Mouse (Mus musculus): ENCODE data around the gene Sh3yl1.

Gene Sh3yl1

DNA sequence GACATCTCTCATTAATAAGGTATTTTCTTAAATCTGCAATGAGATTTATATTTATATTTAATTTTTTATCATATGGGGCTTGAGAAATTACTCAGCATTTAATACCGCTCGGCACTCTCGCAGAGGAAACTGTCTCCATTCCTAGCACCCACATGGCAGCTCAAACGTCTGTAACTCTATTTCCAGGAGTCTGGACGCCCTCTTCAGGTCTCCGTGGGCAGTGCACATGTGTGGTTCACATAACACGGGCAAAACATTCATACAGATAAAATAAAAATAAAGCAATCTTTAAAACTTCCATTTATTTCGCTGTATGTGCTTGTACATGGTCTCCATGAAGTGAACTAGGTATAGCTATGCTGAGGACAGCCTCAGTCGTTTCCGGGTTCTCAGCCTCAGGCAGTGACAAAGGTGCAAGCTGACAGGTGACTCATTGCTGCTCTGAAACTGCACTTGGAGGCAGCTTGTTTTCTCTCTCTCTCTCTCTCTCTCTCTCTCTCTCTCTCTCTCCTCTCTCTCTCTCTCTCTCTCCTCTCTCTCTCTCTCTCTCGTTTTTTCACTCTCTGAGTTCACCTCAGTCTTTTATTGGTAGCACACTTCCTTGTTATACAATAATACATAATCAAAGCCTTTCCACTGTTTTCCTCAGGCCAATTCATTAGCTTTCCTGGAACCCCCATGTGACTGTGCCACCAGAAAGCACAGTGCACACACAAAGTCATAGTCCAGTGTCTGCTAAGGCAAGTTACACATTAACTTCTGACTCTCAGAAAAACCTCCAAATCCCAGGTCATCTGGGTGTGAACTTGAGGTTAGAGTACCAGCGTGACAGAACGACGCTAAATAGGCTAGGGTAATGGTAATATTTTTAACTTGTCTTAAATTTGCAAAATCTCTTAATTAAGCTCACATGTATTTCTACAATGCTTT is 31.9 kb downstream of the Sh3yl1 start:
- in situ Hi-C loops (cut with MboI, MseI) = no loop called here

DNA sequence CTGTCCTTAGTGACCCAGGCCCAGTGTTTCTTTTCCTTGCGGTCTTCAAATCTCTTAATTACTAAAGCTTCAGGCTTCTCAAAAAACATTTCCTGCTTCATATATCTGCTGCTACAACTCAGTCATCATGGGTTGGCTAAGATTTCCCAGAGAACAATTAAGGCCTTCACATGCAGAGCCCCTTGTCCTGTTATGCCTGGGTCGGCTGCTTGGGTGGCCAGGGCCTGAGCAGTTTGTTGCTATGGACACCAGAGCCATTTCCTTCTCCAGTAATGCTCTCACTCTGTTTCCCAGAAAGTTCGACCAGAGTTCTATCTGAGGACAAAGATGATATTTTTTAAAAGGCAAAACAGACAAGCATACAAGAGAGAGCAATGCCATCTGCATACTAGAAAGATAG is 32.7 kb downstream of the Sh3yl1 start:
- in situ Hi-C loops (cut with MboI, MseI) = no loop called here

DNA sequence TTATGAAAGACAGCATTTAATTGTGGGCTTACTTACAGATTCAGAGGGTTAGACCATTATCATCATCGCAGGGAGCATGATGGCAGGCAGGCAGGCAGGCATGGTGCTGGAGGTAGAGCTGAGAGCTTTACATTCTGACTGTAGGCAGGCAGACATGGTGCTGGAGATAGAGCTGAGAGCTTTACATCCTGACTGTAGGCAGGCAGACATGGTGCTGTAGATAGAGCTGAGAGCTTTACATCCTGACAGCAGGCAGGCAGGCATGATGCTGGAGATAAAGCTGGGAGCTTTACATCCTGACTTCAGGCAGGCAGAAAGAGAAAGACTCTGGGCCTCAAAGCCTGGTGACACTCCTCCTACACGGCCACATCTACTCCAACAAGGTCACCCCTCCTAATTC is 59.2 kb downstream of the Sh3yl1 start:
- in situ Hi-C loops (cut with MboI, MseI) = no loop called here

DNA sequence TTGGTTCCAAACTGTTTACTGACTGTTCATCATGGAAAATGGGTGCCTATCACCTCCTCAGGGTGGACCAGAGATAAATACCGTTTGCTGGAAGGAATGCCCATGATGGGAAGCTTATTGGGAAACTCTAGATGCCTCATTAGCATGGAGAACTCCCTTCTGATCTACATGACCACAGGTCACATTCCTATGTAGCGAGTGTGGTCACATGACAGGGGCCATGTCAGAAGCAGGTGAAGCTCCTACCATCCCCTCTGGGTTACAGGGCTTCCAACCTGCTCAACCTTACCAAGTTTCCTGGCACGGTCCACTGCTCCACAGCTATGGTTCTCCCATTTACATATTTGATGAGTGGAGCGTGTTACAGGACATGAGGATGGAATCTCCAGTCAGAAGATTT is 92.3 kb downstream of the Sh3yl1 start:
- in situ Hi-C loops (cut with MboI, MseI) = loop anchor here (5.0 to 10.0 kb wide), 2 partner anchors 139 to 406 kb away; no protein-coding TSS in a partner anchor

DNA sequence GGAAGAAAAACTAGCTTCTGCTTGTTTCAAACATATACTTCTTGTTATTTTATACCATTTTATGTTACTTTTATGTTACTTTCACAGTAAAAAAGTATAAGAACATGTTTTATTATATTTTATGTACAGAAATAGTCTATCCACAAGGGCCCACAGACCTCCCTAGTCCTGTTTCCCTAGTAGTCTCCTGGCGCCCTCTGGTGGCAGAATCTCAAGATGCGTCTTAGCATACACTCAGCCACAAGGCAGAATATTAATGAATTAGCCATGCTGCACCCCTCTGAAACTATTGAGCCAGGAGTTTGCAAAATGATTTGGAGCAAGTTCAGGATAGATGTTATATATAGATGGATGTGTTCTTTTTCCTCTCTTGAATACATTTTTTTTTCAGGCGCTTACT is 93.5 kb downstream of the Sh3yl1 start:
- in situ Hi-C loops (cut with MboI, MseI) = loop anchor here in 1 of 2 experiments (10.0 kb wide), 1 partner anchor 140 kb away; no protein-coding TSS in a partner anchor

DNA sequence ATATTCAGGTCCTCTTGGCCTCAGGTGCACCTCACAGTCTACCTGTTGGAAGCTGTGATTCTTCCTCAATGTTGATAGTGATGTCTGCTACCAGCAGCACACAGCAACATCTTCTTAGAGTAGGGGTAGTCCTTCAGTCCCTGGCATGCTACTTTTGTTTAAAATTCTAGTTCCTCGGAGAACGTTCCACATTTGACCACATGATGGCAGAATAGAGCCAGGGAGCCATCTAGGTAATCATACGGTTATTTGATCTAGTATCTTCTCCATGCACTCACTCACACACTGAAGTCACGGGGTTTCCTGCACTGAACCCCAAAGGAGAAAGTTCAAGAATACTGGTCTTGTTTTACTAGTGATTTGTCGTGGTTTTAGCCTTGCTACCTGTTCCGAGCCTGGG is 96.7 kb downstream of the Sh3yl1 start:
- in situ Hi-C loops (cut with MboI, MseI) = loop anchor here in 1 of 2 experiments (10.0 kb wide), 1 partner anchor 143 kb away; no protein-coding TSS in a partner anchor
